Comparison of ENCODE assay signal across 7 mouse cellular contexts in the genomic region with DNA sequence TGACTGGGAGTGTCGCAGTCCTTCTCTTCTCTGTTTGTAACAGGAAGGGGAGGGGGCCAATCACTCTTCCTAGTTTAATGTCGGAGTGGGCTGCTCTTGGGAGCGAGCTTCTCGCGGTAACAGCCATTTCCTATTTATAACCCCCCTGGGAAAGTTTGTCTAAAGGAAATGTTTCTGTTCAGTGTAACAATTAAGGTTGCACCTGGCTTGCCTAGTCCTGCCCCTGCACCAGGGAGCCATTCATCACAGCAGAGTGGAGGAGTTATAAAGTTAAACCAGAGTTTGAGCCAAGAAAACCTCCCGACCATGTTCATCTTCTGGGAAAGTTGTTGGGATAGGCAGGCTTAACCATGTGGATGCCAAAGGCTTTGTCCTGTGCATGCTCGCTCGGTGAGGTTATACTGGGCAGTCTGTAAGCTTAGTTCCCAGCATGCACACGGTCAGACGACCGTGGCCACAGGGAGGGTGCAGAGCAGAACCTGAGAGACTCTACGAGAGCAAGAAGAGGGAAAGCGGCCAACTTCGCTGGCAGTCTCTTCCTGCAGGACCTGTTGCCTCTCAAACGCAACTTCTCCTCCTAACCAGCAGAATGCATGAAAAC.
DNase-seq lines count a peak whose midpoint lies in the region; ATAC-seq and TF ChIP-seq lines count a peak whose summit lies in the region.

No protein-coding gene starts in this region.

- no peaks in the 10 kb centered on the region for H3K4me1 ChIP-seq in midbrain, postnatal 0 days (ENCODE audit: insufficient read depth, low read length)
- H3K4me1 ChIP-seq in midbrain, embryonic 15.5 days, result 0 out of 2 replicates have a peak, but pooled peaks cover 4% of the 10 kb centered on the region

- H3K27ac ChIP-seq in midbrain, postnatal 0 days (ENCODE audit: low read depth, low read length), result no peak overlapping the region
- H3K27ac ChIP-seq in midbrain, embryonic 15.5 days, result no peak overlapping the region

- ATAC-seq in midbrain, postnatal 0 days (ENCODE audit: low FRiP score), result no peak
- no peak for ATAC-seq in midbrain, embryonic 15.5 days (replicated peaks)
- ATAC-seq in erythroid progenitor cell, adult 5-6 weeks (replicated peaks; ENCODE audit: low FRiP score, poor library complexity, severe bottlenecking), result no peak

- H3K27me3 ChIP-seq in midbrain, postnatal 0 days (ENCODE audit: insufficient read depth, low read length), result no peaks in the 10 kb centered on the region
- H3K27me3 ChIP-seq in midbrain, embryonic 15.5 days (replicated peaks), result no peaks in the 10 kb centered on the region

- intact Hi-C loops in gastrocnemius, postnatal 14 days (cut with DNase I; ENCODE audit: low total_unique reads), result no loop called here

- WGBS in midbrain, postnatal 0 days, result 63% methylated on average over 15 of the region's 15 CpGs
- WGBS in midbrain, embryonic 15.5 days, result 63% methylated on average over 15 of the region's 15 CpGs

- TF ChIP-seq CTCF in midbrain, postnatal 0 days (IDR thresholded peaks at IDR 0.05), result no peak

- no peak overlapping the region for H3K4me3 ChIP-seq in midbrain, postnatal 0 days (ENCODE audit: low read depth, low read length)
- no peak overlapping the region for H3K4me3 ChIP-seq in midbrain, embryonic 15.5 days

- no peak overlapping the region for H3K9ac ChIP-seq in midbrain, postnatal 0 days (replicated peaks; ENCODE audit: low read length, poor library complexity, severe bottlenecking)
- H3K9ac ChIP-seq in midbrain, embryonic 15.5 days, result no peak overlapping the region

- H3K4me2 ChIP-seq in midbrain, postnatal 0 days (ENCODE audit: low read depth, low read length, poor library complexity, severe bottlenecking), result no peak overlapping the region
- H3K4me2 ChIP-seq in midbrain, embryonic 15.5 days, result no peak overlapping the region

- 0 out of 2 replicates have a peak, but pooled peaks cover 4% of the 10 kb centered on the region for H3K9me3 ChIP-seq in midbrain, postnatal 0 days (ENCODE audit: low read length)
- H3K9me3 ChIP-seq in midbrain, embryonic 15.5 days, result no peaks in the 10 kb centered on the region

- H3K36me3 ChIP-seq in midbrain, postnatal 0 days (ENCODE audit: insufficient read depth, low read length), result no peaks in the 10 kb centered on the region
- no peaks in the 10 kb centered on the region for H3K36me3 ChIP-seq in midbrain, embryonic 15.5 days (replicated peaks)

- peak; percentile 26 for DNase-seq in midbrain, postnatal 0 days (ENCODE audit: low spot score)
- peak; percentile 66 for DNase-seq in gastrocnemius, postnatal 14 days
- DNase-seq in kidney, postnatal 4 days, result peak; percentile 58 to 70
- DNase-seq in layer of hippocampus, postnatal 10 days (ENCODE audit: low spot score in 2 of 2), result no peak
- DNase-seq in thymus, postnatal 36 days, result no peak

Comparison
In these comparisons a context has a peak if more than half of its experiments do, and no peak if none do; other contexts are left out.
1. DNase-seq: peak in midbrain, postnatal 0 days (single experiment), gastrocnemius, postnatal 14 days (single experiment) and kidney, postnatal 4 days (2 of 2); none in layer of hippocampus, postnatal 10 days (0 of 2) and thymus, postnatal 36 days (0 of 2).